Mouse (Mus musculus) liver, adult 2 months (tissue): ENCODE results near the gene Gm43064. TPM values are rescaled to one million over a fixed set of nuclear protein-coding genes. Genes with fewer than 3 reads are reported as not detected.

ENCODE experiments used
- DNase-seq: peaks from one replicate; pipeline ENCODE4 v3.0.0-alpha.2; 2011; ENCODE audit warnings: low read depth, low spot score; ENCODE audit errors: extremely low read depth
- H3K27ac ChIP-seq: fragments of 200-500 bp; replicated peaks from 2 replicates; pipeline ENCODE4 v1.5.1; 2012; ENCODE audit warnings: low read depth, mild to moderate bottlenecking, control low read depth, inconsistent platforms, low read length; ENCODE audit not compliant: insufficient read depth
- H3K27me3 ChIP-seq: fragments of 200-500 bp; 2 replicates; pipeline ENCODE4 v1.6.1; 2012; ENCODE audit warnings: mild to moderate bottlenecking, moderate library complexity, low read length, inconsistent platforms; ENCODE audit not compliant: control insufficient read depth, insufficient read depth
- H3K36me3 ChIP-seq: fragments of 200-500 bp; 2 replicates; pipeline ENCODE4 v1.6.1; 2012; ENCODE audit warnings: low read length, inconsistent platforms; ENCODE audit not compliant: control insufficient read depth, insufficient read depth
- H3K4me1 ChIP-seq: fragments of 200-500 bp; 2 replicates; pipeline ENCODE4 v1.6.1; 2011; ENCODE audit warnings: low read length; ENCODE audit not compliant: control insufficient read depth, insufficient read depth
- H3K4me3 ChIP-seq: fragments of 200-500 bp; 2 replicates; pipeline ENCODE4 v1.5.1; 2011; ENCODE audit warnings: low read depth, mild to moderate bottlenecking, control low read depth, low read length, moderate library complexity; ENCODE audit not compliant: insufficient read depth
- H3K79me2 ChIP-seq: fragments of 200-500 bp; 2 replicates; pipeline ENCODE4 v1.6.1; 2012; ENCODE audit warnings: inconsistent platforms, mild to moderate bottlenecking, low read length, moderate library complexity; ENCODE audit not compliant: control insufficient read depth, insufficient read depth
- H3K9ac ChIP-seq: fragments of 200-500 bp; 2 replicates; pipeline ENCODE4 v1.6.1; 2012; ENCODE audit warnings: low read depth, mild to moderate bottlenecking, control low read depth, inconsistent platforms, low read length
- CTCF ChIP-seq: fragments of 200-500 bp; IDR thresholded peaks from 2 replicates; pipeline ENCODE4 v1.5.1; 2011; ENCODE audit warnings: low read depth, low read length, control low read depth
- POLR2A ChIP-seq: fragments of 200-500 bp; IDR thresholded peaks from 2 replicates; pipeline ENCODE4 v1.6.1; 2011; ENCODE audit warnings: low read length, control low read depth; ENCODE audit not compliant: insufficient read depth; ENCODE audit errors: extremely low read depth
- WGBS: fragments of 180-500 bp; shearing (Covaris S2); methylation state at CpG from one replicate; pipeline ENCODE4 v1.1.7; 2018; 5-methylcytosine and 5-hydroxymethylcytosine counted together
- polyA plus RNA-seq: library from polyadenylated mRNA; depleted of rRNA; stranded (reverse); fragments of >200 nt; gene quantifications from 2 replicates; pipeline ENCODE4 v1.2.3, GENCODE M21; 2012
- total RNA-seq: library from RNA; depleted of rRNA; stranded (reverse); fragments of >200 nt; gene quantifications from 2 replicates; pipeline ENCODE4 v1.2.3, GENCODE M21; 2014

The Gm43064 gene
- total and polyA plus RNA-seq, 2 experiments: 0.05 to 0.55 TPM

GRCm38 (mm10) chr3:103851882-103852281 is 42.5 kb downstream of the Gm43064 start:
- TF ChIP-seq CTCF (no peak), POLR2A (no peak)
- H3K27ac ChIP-seq: no peak overlapping the region
- H3K9ac ChIP-seq: no peak overlapping the region
- 89% methylated on average over 8 of the region's 8 CpGs for WGBS
- no peak for DNase-seq
- no peak overlapping the region for H3K4me3 ChIP-seq
- H3K27me3 ChIP-seq: no peaks in the 10 kb centered on the region
- no peaks in the 10 kb centered on the region for H3K4me1 ChIP-seq
- no peaks in the 10 kb centered on the region for H3K79me2 ChIP-seq
- H3K36me3 ChIP-seq: no peaks in the 10 kb centered on the region

- no peaks in the 10 kb centered on the region for H3K79me2 ChIP-seq
- peak; percentile 66 for DNase-seq
- no peak overlapping the region for H3K27ac ChIP-seq
- WGBS: 63% methylated on average over 3 of the region's 3 CpGs
- no peaks in the 10 kb centered on the region for H3K4me1 ChIP-seq
- TF ChIP-seq CTCF (0 out of 2 replicates have a peak, but pooled peaks have one; percentile 7), POLR2A (no peak)
- no peaks in the 10 kb centered on the region for H3K36me3 ChIP-seq
- no peaks in the 10 kb centered on the region for H3K27me3 ChIP-seq
- H3K9ac ChIP-seq: no peak overlapping the region
- H3K4me3 ChIP-seq: no peak overlapping the region
Measured at GRCm38 (mm10) chr3:103852565-103853299, 43.4 kb downstream of the Gm43064 start.

- Histone ChIP-seq H3K4me3 (no peak overlapping the region), H3K4me1 (no peaks in the 10 kb centered on the region), H3K27me3 (no peaks in the 10 kb centered on the region), H3K36me3 (no peaks in the 10 kb centered on the region), H3K79me2 (no peaks in the 10 kb centered on the region), H3K9ac (no peak overlapping the region), H3K27ac (no peak overlapping the region)
- DNase-seq: no peak
- TF ChIP-seq CTCF: no peak
- TF ChIP-seq POLR2A: no peak
- 74% methylated on average over 8 of the region's 8 CpGs for WGBS
Measured at GRCm38 (mm10) chr3:103853804-103854203, 44.4 kb downstream of the Gm43064 start.

- Histone ChIP-seq H3K9ac (no peak overlapping the region), H3K36me3 (no peaks in the 10 kb centered on the region), H3K27me3 (no peaks in the 10 kb centered on the region), H3K4me3 (no peak overlapping the region), H3K4me1 (no peaks in the 10 kb centered on the region), H3K27ac (peak overlapping the region; percentile 51; the same call in 1 of the 2 replicates), H3K79me2 (no peaks in the 10 kb centered on the region)
- no peak for TF ChIP-seq POLR2A
- TF ChIP-seq CTCF: no peak
- 85% methylated on average over 7 of the region's 7 CpGs for WGBS
- peak; percentile 13 for DNase-seq
Measured at GRCm38 (mm10) chr3:103857036-103857805, 47.8 kb downstream of the Gm43064 start.

GRCm38 (mm10) chr3:103857977-103858563 is 48.7 kb downstream of the Gm43064 start:
- no peak overlapping the region for H3K4me3 ChIP-seq
- H3K36me3 ChIP-seq: no peaks in the 10 kb centered on the region
- WGBS: 85% methylated on average over 6 of the region's 6 CpGs
- peak overlapping the region; percentile 51 for H3K27ac ChIP-seq
- H3K9ac ChIP-seq: peak overlapping the region; percentile 21; the same call in 1 of the 2 replicates
- DNase-seq: no peak
- TF ChIP-seq POLR2A: no peak
- TF ChIP-seq CTCF: no peak
- H3K79me2 ChIP-seq: no peaks in the 10 kb centered on the region
- H3K27me3 ChIP-seq: no peaks in the 10 kb centered on the region
- H3K4me1 ChIP-seq: no peaks in the 10 kb centered on the region
